8 mouse cellular contexts compared by ENCODE assay signal in the genomic region with DNA sequence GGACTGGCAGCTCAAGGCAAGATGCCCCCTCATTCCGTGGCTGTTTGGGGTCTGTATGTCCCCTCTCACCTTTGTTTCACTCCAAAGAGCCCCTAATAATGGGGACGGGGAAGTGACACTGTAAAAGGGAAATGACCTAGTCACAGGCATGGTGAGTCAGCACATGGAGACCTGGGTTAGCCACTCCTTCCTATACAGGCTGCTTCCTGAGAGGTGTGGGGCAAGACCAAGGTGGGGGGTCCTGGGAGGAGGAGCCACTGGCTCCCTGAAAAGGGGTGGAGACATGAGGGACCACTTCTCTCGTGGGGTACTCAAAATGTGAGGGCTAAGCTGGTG. TPM values are rescaled to one million over a fixed set of nuclear protein-coding genes. Genes with fewer than 3 reads are reported as not detected.
DNase-seq lines count a peak whose midpoint lies in the region; ATAC-seq lines count a peak whose summit lies in the region.

No protein-coding gene starts in this region.

- peaks cover 26% of the 10 kb centered on the region for H3K4me1 ChIP-seq in kidney, embryonic 14.5 days (ENCODE audit: control insufficient read depth, insufficient read depth, low read length)
- peaks cover 54% of the 10 kb centered on the region for H3K4me1 ChIP-seq in embryonic facial prominence, embryonic 10.5 days
- H3K4me1 ChIP-seq in limb, embryonic 10.5 days = peaks cover 38% of the 10 kb centered on the region
- H3K4me1 ChIP-seq in neural tube, embryonic 13.5 days (replicated peaks) = peaks cover 29% of the 10 kb centered on the region

- no peak for DNase-seq in kidney, adult 9 months
- no peak for DNase-seq in embryonic facial prominence, embryonic 10.5 days (ENCODE audit: low spot score)
- DNase-seq in limb, embryonic 10.5 days (ENCODE audit: low spot score) = no peak
- no peak for DNase-seq in thymus, postnatal 0 days (ENCODE audit: low spot score)
- no peak for DNase-seq in left cerebral cortex, postnatal 36 days (ENCODE audit: low spot score in 2 of 2)
- no peak for DNase-seq in embryo, embryonic 11 days

- H3K27me3 ChIP-seq in kidney, embryonic 14.5 days (ENCODE audit: control insufficient read depth, insufficient read depth, low read length) = no peaks in the 10 kb centered on the region; the same call in 1 of the 2 replicates
- H3K27me3 ChIP-seq in embryonic facial prominence, embryonic 10.5 days (replicated peaks; ENCODE audit: low read depth, poor library complexity, severe bottlenecking) = peaks cover 12% of the 10 kb centered on the region; the same call in 1 of the 2 replicates
- H3K27me3 ChIP-seq in limb, embryonic 10.5 days (ENCODE audit: low read depth, poor library complexity, severe bottlenecking) = peaks cover 5% of the 10 kb centered on the region; the same call in 1 of the 2 replicates
- H3K27me3 ChIP-seq in neural tube, embryonic 13.5 days = peaks cover 7% of the 10 kb centered on the region; the same call in 1 of the 2 replicates

- peak; percentile 2; the same call in 1 of the 2 replicates for ATAC-seq in kidney, embryonic 14.5 days (ENCODE audit: low FRiP score, low TSS enrichment)
- no peak for ATAC-seq in neural tube, embryonic 13.5 days (ENCODE audit: low read depth)

- H3K27ac ChIP-seq in kidney, embryonic 14.5 days (ENCODE audit: low read depth, low read length) = 0 out of 2 replicates have a peak overlapping the region, but pooled peaks have one; percentile 51
- H3K27ac ChIP-seq in embryonic facial prominence, embryonic 10.5 days (replicated peaks) = peak overlapping the region; percentile 97
- peak overlapping the region; percentile 98 for H3K27ac ChIP-seq in limb, embryonic 10.5 days
- peak overlapping the region; percentile 83 for H3K27ac ChIP-seq in neural tube, embryonic 13.5 days (replicated peaks)

- 31% methylated on average over 3 of the region's 3 CpGs for WGBS in kidney, embryonic 14.5 days
- 41% methylated on average over 3 of the region's 3 CpGs for WGBS in embryonic facial prominence, embryonic 10.5 days
- 35% methylated on average over 3 of the region's 3 CpGs for WGBS in limb, embryonic 10.5 days
- 24% methylated on average over 3 of the region's 3 CpGs for WGBS in neural tube, embryonic 13.5 days

- H3K9me3 ChIP-seq in kidney, embryonic 14.5 days (ENCODE audit: control insufficient read depth, low read length) = no peaks in the 10 kb centered on the region
- no peaks in the 10 kb centered on the region for H3K9me3 ChIP-seq in embryonic facial prominence, embryonic 10.5 days
- H3K9me3 ChIP-seq in limb, embryonic 10.5 days (replicated peaks) = no peaks in the 10 kb centered on the region
- H3K9me3 ChIP-seq in neural tube, embryonic 13.5 days = no peaks in the 10 kb centered on the region

- intact Hi-C loops in left cerebral cortex, postnatal 36 days (cut with DNase I) = no loop called here

- H3K36me3 ChIP-seq in kidney, embryonic 14.5 days (ENCODE audit: control insufficient read depth, insufficient read depth, low read length) = peaks cover 50% of the 10 kb centered on the region
- peaks cover 64% of the 10 kb centered on the region for H3K36me3 ChIP-seq in embryonic facial prominence, embryonic 10.5 days (replicated peaks)
- H3K36me3 ChIP-seq in limb, embryonic 10.5 days = peaks cover 70% of the 10 kb centered on the region
- peaks cover 53% of the 10 kb centered on the region for H3K36me3 ChIP-seq in neural tube, embryonic 13.5 days

- no peak overlapping the region for H3K4me3 ChIP-seq in kidney, embryonic 14.5 days (ENCODE audit: low read length)
- H3K4me3 ChIP-seq in embryonic facial prominence, embryonic 10.5 days = peak overlapping the region; percentile 93
- H3K4me3 ChIP-seq in limb, embryonic 10.5 days = peak overlapping the region; percentile 92
- 0 out of 2 replicates have a peak overlapping the region, but pooled peaks have one; percentile 72 for H3K4me3 ChIP-seq in neural tube, embryonic 13.5 days

- no peak overlapping the region; the same call in 1 of the 2 replicates for H3K4me2 ChIP-seq in kidney, embryonic 14.5 days (replicated peaks; ENCODE audit: low read depth, low read length)
- peak overlapping the region; percentile 96 for H3K4me2 ChIP-seq in neural tube, embryonic 13.5 days

- no peak overlapping the region for H3K9ac ChIP-seq in kidney, embryonic 14.5 days (ENCODE audit: low read depth, low read length)
- H3K9ac ChIP-seq in neural tube, embryonic 13.5 days = 0 out of 2 replicates have a peak overlapping the region, but pooled peaks have one; percentile 36

RNA-seq across cellular contexts. Expression of a gene that starts 3.2 kb away (rescaled TPM):
- polyA plus RNA-seq in kidney, embryonic 14.5 days (2014; fragmentation: Nextera tagmentation; extraction: Ambion mirVana) = 136 and 141 TPM in 2 replicates
- 209 and 215 TPM in 2 replicates for polyA plus RNA-seq in embryonic facial prominence, embryonic 10.5 days (2016; fragmentation: Nextera tagmentation; extraction: Ambion mirVana)
- polyA plus RNA-seq in limb, embryonic 10.5 days (2016; fragmentation: Nextera tagmentation; extraction: Ambion mirVana) = 202 and 206 TPM in 2 replicates
- 155 and 167 TPM in 2 replicates for polyA plus RNA-seq in neural tube, embryonic 13.5 days (2015; fragmentation: Nextera tagmentation; extraction: Ambion mirVana)
- 37.5 and 39.4 TPM in 2 replicates for polyA plus RNA-seq in thymus, postnatal 0 days (2015; fragmentation: Nextera tagmentation; extraction: Ambion mirVana)
- 100 to 1,000 TPM in 1 of 2 experiments, 10 to 100 TPM in 1; 82.1 to 101 TPM for total RNA-seq in left cerebral cortex, postnatal 36 days (2021)

RNA-seq across cellular contexts. Expression of a gene that starts 18.8 kb away (rescaled TPM):
- polyA plus RNA-seq in kidney, embryonic 14.5 days (2014; fragmentation: Nextera tagmentation; extraction: Ambion mirVana) = 1.9 and 2.2 TPM in 2 replicates
- polyA plus RNA-seq in embryonic facial prominence, embryonic 10.5 days (2016; fragmentation: Nextera tagmentation; extraction: Ambion mirVana) = 3.6 and 4.2 TPM in 2 replicates
- 2.7 and 2.9 TPM in 2 replicates for polyA plus RNA-seq in limb, embryonic 10.5 days (2016; fragmentation: Nextera tagmentation; extraction: Ambion mirVana)
- polyA plus RNA-seq in neural tube, embryonic 13.5 days (2015; fragmentation: Nextera tagmentation; extraction: Ambion mirVana) = 4.2 and 4.6 TPM in 2 replicates
- 2.6 and 2.7 TPM in 2 replicates for polyA plus RNA-seq in thymus, postnatal 0 days (2015; fragmentation: Nextera tagmentation; extraction: Ambion mirVana)
- total RNA-seq in left cerebral cortex, postnatal 36 days (2021) = 10 to 100 TPM in 1 of 2 experiments, 1 to 10 TPM in 1; 5.5 to 14.0 TPM

RNA-seq across cellular contexts. Expression of a gene that starts 22.4 kb away (rescaled TPM):
- 118 and 164 TPM in 2 replicates for polyA plus RNA-seq in kidney, embryonic 14.5 days (2014; fragmentation: Nextera tagmentation; extraction: Ambion mirVana)
- 412 and 419 TPM in 2 replicates for polyA plus RNA-seq in embryonic facial prominence, embryonic 10.5 days (2016; fragmentation: Nextera tagmentation; extraction: Ambion mirVana)
- polyA plus RNA-seq in limb, embryonic 10.5 days (2016; fragmentation: Nextera tagmentation; extraction: Ambion mirVana) = 346 and 417 TPM in 2 replicates
- polyA plus RNA-seq in neural tube, embryonic 13.5 days (2015; fragmentation: Nextera tagmentation; extraction: Ambion mirVana) = 574 and 615 TPM in 2 replicates
- 8.4 and 9.3 TPM in 2 replicates for polyA plus RNA-seq in thymus, postnatal 0 days (2015; fragmentation: Nextera tagmentation; extraction: Ambion mirVana)
- 100 to 1,000 TPM; 247 to 314 TPM for total RNA-seq in left cerebral cortex, postnatal 36 days (2021)

RNA-seq across cellular contexts. Expression of a gene that starts 26.2 kb away (rescaled TPM):
- 94.1 and 94.7 TPM in 2 replicates for polyA plus RNA-seq in kidney, embryonic 14.5 days (2014; fragmentation: Nextera tagmentation; extraction: Ambion mirVana)
- 90.0 and 93.5 TPM in 2 replicates for polyA plus RNA-seq in embryonic facial prominence, embryonic 10.5 days (2016; fragmentation: Nextera tagmentation; extraction: Ambion mirVana)
- 94.0 and 102 TPM in 2 replicates for polyA plus RNA-seq in limb, embryonic 10.5 days (2016; fragmentation: Nextera tagmentation; extraction: Ambion mirVana)
- polyA plus RNA-seq in neural tube, embryonic 13.5 days (2015; fragmentation: Nextera tagmentation; extraction: Ambion mirVana) = 51.6 and 54.4 TPM in 2 replicates
- polyA plus RNA-seq in thymus, postnatal 0 days (2015; fragmentation: Nextera tagmentation; extraction: Ambion mirVana) = 51.6 and 54.2 TPM in 2 replicates
- 10 to 100 TPM; 53.1 to 63.9 TPM for total RNA-seq in left cerebral cortex, postnatal 36 days (2021)

RNA-seq across cellular contexts. Expression of a gene that starts 46.2 kb away (rescaled TPM):
- 0.77 and 3.4 TPM in 2 replicates for polyA plus RNA-seq in kidney, embryonic 14.5 days (2014; fragmentation: Nextera tagmentation; extraction: Ambion mirVana)
- polyA plus RNA-seq in embryonic facial prominence, embryonic 10.5 days (2016; fragmentation: Nextera tagmentation; extraction: Ambion mirVana) = 0.54 TPM in 2 replicates
- 0.34 and 0.35 TPM in 2 replicates for polyA plus RNA-seq in limb, embryonic 10.5 days (2016; fragmentation: Nextera tagmentation; extraction: Ambion mirVana)
- polyA plus RNA-seq in neural tube, embryonic 13.5 days (2015; fragmentation: Nextera tagmentation; extraction: Ambion mirVana) = 2.5 and 3.1 TPM in 2 replicates
- polyA plus RNA-seq in thymus, postnatal 0 days (2015; fragmentation: Nextera tagmentation; extraction: Ambion mirVana) = 0.27 and 0.46 TPM in 2 replicates
- 10 to 100 TPM; 81.8 to 82.1 TPM for total RNA-seq in left cerebral cortex, postnatal 36 days (2021)

Comparison
In these comparisons a context has a peak if more than half of its experiments do, and no peak if none do; other contexts are left out.
1. RNA of a gene that starts 22.4 kb away (polyA plus RNA-seq): 574 to 615 TPM in neural tube, embryonic 13.5 days, 412 to 419 TPM in embryonic facial prominence, embryonic 10.5 days, 346 to 417 TPM in limb, embryonic 10.5 days and 118 to 164 TPM in kidney, embryonic 14.5 days; 8.4 to 9.3 TPM in thymus, postnatal 0 days; every median in the first group is over 10 times any median in the second.
2. Peak in every context shown above with its lines, with median percentiles within 50 percentile points of each other: H3K27ac ChIP-seq.